Mouse (Mus musculus): ENCODE measurements around the gene Rflna. TPM values are rescaled to one million over a fixed set of nuclear protein-coding genes. Genes with fewer than 3 reads are reported as not detected.

Gene Rflna
- polyA plus RNA-seq, 1 experiment from 2014 or later: 8.6 TPM

GRCm38 (mm10) chr5:125015576-125015975 is 12.6 kb downstream of the Rflna start:
- Histone ChIP-seq H3K27ac (ENCODE audit: low read depth, low read length) (no peak overlapping the region), H3K36me3 (ENCODE audit: control insufficient read depth, insufficient read depth, low read length) (peaks cover 22% of the 10 kb centered on the region), H3K9me3 (ENCODE audit: control insufficient read depth, low read length) (no peaks in the 10 kb centered on the region), H3K27me3 (ENCODE audit: control insufficient read depth, insufficient read depth, low read length) (no peaks in the 10 kb centered on the region), H3K4me3 (ENCODE audit: low read depth, low read length) (no peak overlapping the region), H3K9ac (ENCODE audit: low read length) (no peak overlapping the region), H3K4me1 (ENCODE audit: control insufficient read depth, insufficient read depth, low read length) (no peaks in the 10 kb centered on the region), H3K4me2 (ENCODE audit: low read depth) (no peak overlapping the region)
- ATAC-seq (ENCODE audit: insufficient read depth, low FRiP score, low TSS enrichment): no peak
- no peak for DNase-seq (ENCODE audit: low spot score)
- 92% methylated on average over 9 of the region's 9 CpGs for WGBS

GRCm38 (mm10) chr5:125016421-125017242 is 13.6 kb downstream of the Rflna start:
- H3K36me3 ChIP-seq (ENCODE audit: control insufficient read depth, insufficient read depth, low read length): peaks cover 25% of the 10 kb centered on the region
- H3K9ac ChIP-seq (ENCODE audit: low read length): no peak overlapping the region
- DNase-seq (ENCODE audit: low spot score) (no peak), ATAC-seq (ENCODE audit: insufficient read depth, low FRiP score, low TSS enrichment) (no peak)
- no peaks in the 10 kb centered on the region for H3K9me3 ChIP-seq (ENCODE audit: control insufficient read depth, low read length)
- no peak overlapping the region for H3K4me2 ChIP-seq (ENCODE audit: low read depth)
- no peaks in the 10 kb centered on the region for H3K27me3 ChIP-seq (ENCODE audit: control insufficient read depth, insufficient read depth, low read length)
- H3K4me1 ChIP-seq (ENCODE audit: control insufficient read depth, insufficient read depth, low read length): no peaks in the 10 kb centered on the region
- no peak overlapping the region for H3K4me3 ChIP-seq (ENCODE audit: low read depth, low read length)
- H3K27ac ChIP-seq (ENCODE audit: low read depth, low read length): no peak overlapping the region
- 91% methylated on average over 17 of the region's 17 CpGs for WGBS

- no peaks in the 10 kb centered on the region for H3K4me1 ChIP-seq (ENCODE audit: control insufficient read depth, insufficient read depth, low read length)
- ATAC-seq (ENCODE audit: insufficient read depth, low FRiP score, low TSS enrichment) (no peak), DNase-seq (ENCODE audit: low spot score) (no peak)
- H3K27me3 ChIP-seq (ENCODE audit: control insufficient read depth, insufficient read depth, low read length): no peaks in the 10 kb centered on the region
- peaks cover 26% of the 10 kb centered on the region for H3K36me3 ChIP-seq (ENCODE audit: control insufficient read depth, insufficient read depth, low read length)
- no peak overlapping the region for H3K27ac ChIP-seq (ENCODE audit: low read depth, low read length)
- no peak overlapping the region for H3K4me3 ChIP-seq (ENCODE audit: low read depth, low read length)
- H3K9ac ChIP-seq (ENCODE audit: low read length): no peak overlapping the region
- H3K9me3 ChIP-seq (ENCODE audit: control insufficient read depth, low read length): no peaks in the 10 kb centered on the region
- 87% methylated on average over 15 of the region's 15 CpGs for WGBS
- H3K4me2 ChIP-seq (ENCODE audit: low read depth): no peak overlapping the region
Measured at GRCm38 (mm10) chr5:125017332-125017731, 14.3 kb downstream of the Rflna start.

GRCm38 (mm10) chr5:125019099-125019498 is 16.1 kb downstream of the Rflna start:
- no peak for DNase-seq (ENCODE audit: low spot score)
- H3K27ac ChIP-seq (ENCODE audit: low read depth, low read length): no peak overlapping the region
- H3K9me3 ChIP-seq (ENCODE audit: control insufficient read depth, low read length): no peaks in the 10 kb centered on the region
- no peak overlapping the region for H3K4me3 ChIP-seq (ENCODE audit: low read depth, low read length)
- no peak overlapping the region for H3K9ac ChIP-seq (ENCODE audit: low read length)
- no peaks in the 10 kb centered on the region for H3K27me3 ChIP-seq (ENCODE audit: control insufficient read depth, insufficient read depth, low read length)
- no peak overlapping the region for H3K4me2 ChIP-seq (ENCODE audit: low read depth)
- H3K36me3 ChIP-seq (ENCODE audit: control insufficient read depth, insufficient read depth, low read length): peaks cover 41% of the 10 kb centered on the region
- ATAC-seq (ENCODE audit: insufficient read depth, low FRiP score, low TSS enrichment): no peak
- WGBS: 85% methylated on average over 5 of the region's 5 CpGs
- no peaks in the 10 kb centered on the region for H3K4me1 ChIP-seq (ENCODE audit: control insufficient read depth, insufficient read depth, low read length)

GRCm38 (mm10) chr5:125021298-125021697 is 18.3 kb downstream of the Rflna start:
- Histone ChIP-seq H3K36me3 (ENCODE audit: control insufficient read depth, insufficient read depth, low read length) (peaks cover 54% of the 10 kb centered on the region), H3K4me1 (ENCODE audit: control insufficient read depth, insufficient read depth, low read length) (no peaks in the 10 kb centered on the region), H3K9ac (ENCODE audit: low read length) (no peak overlapping the region), H3K4me2 (ENCODE audit: low read depth) (no peak overlapping the region), H3K9me3 (ENCODE audit: control insufficient read depth, low read length) (no peaks in the 10 kb centered on the region), H3K27me3 (ENCODE audit: control insufficient read depth, insufficient read depth, low read length) (no peaks in the 10 kb centered on the region), H3K27ac (ENCODE audit: low read depth, low read length) (no peak overlapping the region), H3K4me3 (ENCODE audit: low read depth, low read length) (no peak overlapping the region)
- no peak for ATAC-seq (ENCODE audit: insufficient read depth, low FRiP score, low TSS enrichment)
- WGBS: 94% methylated on average over 11 of the region's 11 CpGs
- DNase-seq (ENCODE audit: low spot score): no peak

- Histone ChIP-seq H3K9ac (ENCODE audit: low read length) (no peak overlapping the region), H3K4me2 (ENCODE audit: low read depth) (no peak overlapping the region), H3K4me3 (ENCODE audit: low read depth, low read length) (no peak overlapping the region), H3K9me3 (ENCODE audit: control insufficient read depth, low read length) (no peaks in the 10 kb centered on the region), H3K27me3 (ENCODE audit: control insufficient read depth, insufficient read depth, low read length) (no peaks in the 10 kb centered on the region), H3K36me3 (ENCODE audit: control insufficient read depth, insufficient read depth, low read length) (peaks cover 51% of the 10 kb centered on the region), H3K27ac (ENCODE audit: low read depth, low read length) (no peak overlapping the region), H3K4me1 (ENCODE audit: control insufficient read depth, insufficient read depth, low read length) (no peaks in the 10 kb centered on the region)
- WGBS: 83% methylated on average over 14 of the region's 14 CpGs
- no peak for DNase-seq (ENCODE audit: low spot score)
- ATAC-seq (ENCODE audit: insufficient read depth, low FRiP score, low TSS enrichment): no peak
Measured at GRCm38 (mm10) chr5:125024002-125024401, 21.0 kb downstream of the Rflna start.

GRCm38 (mm10) chr5:125028371-125028770 is 25.4 kb downstream of the Rflna start:
- DNase-seq (ENCODE audit: low spot score): no peak
- Histone ChIP-seq H3K4me2 (ENCODE audit: low read depth) (no peak overlapping the region), H3K9me3 (ENCODE audit: control insufficient read depth, low read length) (no peaks in the 10 kb centered on the region), H3K9ac (ENCODE audit: low read length) (no peak overlapping the region), H3K4me1 (ENCODE audit: control insufficient read depth, insufficient read depth, low read length) (no peaks in the 10 kb centered on the region), H3K27ac (ENCODE audit: low read depth, low read length) (no peak overlapping the region), H3K27me3 (ENCODE audit: control insufficient read depth, insufficient read depth, low read length) (no peaks in the 10 kb centered on the region), H3K36me3 (ENCODE audit: control insufficient read depth, insufficient read depth, low read length) (peaks cover 50% of the 10 kb centered on the region), H3K4me3 (ENCODE audit: low read depth, low read length) (no peak overlapping the region)
- ATAC-seq (ENCODE audit: insufficient read depth, low FRiP score, low TSS enrichment): no peak
- 97% methylated on average over 15 of the region's 15 CpGs for WGBS

GRCm38 (mm10) chr5:125028911-125029310 is 25.9 kb downstream of the Rflna start:
- Histone ChIP-seq H3K27me3 (ENCODE audit: control insufficient read depth, insufficient read depth, low read length) (no peaks in the 10 kb centered on the region), H3K9me3 (ENCODE audit: control insufficient read depth, low read length) (no peaks in the 10 kb centered on the region), H3K27ac (ENCODE audit: low read depth, low read length) (no peak overlapping the region), H3K4me1 (ENCODE audit: control insufficient read depth, insufficient read depth, low read length) (no peaks in the 10 kb centered on the region), H3K9ac (ENCODE audit: low read length) (no peak overlapping the region), H3K36me3 (ENCODE audit: control insufficient read depth, insufficient read depth, low read length) (peaks cover 47% of the 10 kb centered on the region), H3K4me3 (ENCODE audit: low read depth, low read length) (no peak overlapping the region), H3K4me2 (ENCODE audit: low read depth) (no peak overlapping the region)
- WGBS: 97% methylated on average over 20 of the region's 20 CpGs
- no peak for ATAC-seq (ENCODE audit: insufficient read depth, low FRiP score, low TSS enrichment)
- DNase-seq (ENCODE audit: low spot score): no peak

GRCm38 (mm10) chr5:125036483-125036882 is 33.5 kb downstream of the Rflna start:
- Histone ChIP-seq H3K4me3 (ENCODE audit: low read depth, low read length) (no peak overlapping the region), H3K9ac (ENCODE audit: low read length) (no peak overlapping the region), H3K4me1 (ENCODE audit: control insufficient read depth, insufficient read depth, low read length) (no peaks in the 10 kb centered on the region), H3K27me3 (ENCODE audit: control insufficient read depth, insufficient read depth, low read length) (no peaks in the 10 kb centered on the region), H3K9me3 (ENCODE audit: control insufficient read depth, low read length) (no peaks in the 10 kb centered on the region), H3K4me2 (ENCODE audit: low read depth) (no peak overlapping the region), H3K27ac (ENCODE audit: low read depth, low read length) (no peak overlapping the region), H3K36me3 (ENCODE audit: control insufficient read depth, insufficient read depth, low read length) (peaks cover 37% of the 10 kb centered on the region)
- 88% methylated on average over 8 of the region's 8 CpGs for WGBS
- no peak for DNase-seq (ENCODE audit: low spot score)
- ATAC-seq (ENCODE audit: insufficient read depth, low FRiP score, low TSS enrichment): no peak
